Mouse (Mus musculus): ENCODE data around the gene Gm20518.

DNA sequence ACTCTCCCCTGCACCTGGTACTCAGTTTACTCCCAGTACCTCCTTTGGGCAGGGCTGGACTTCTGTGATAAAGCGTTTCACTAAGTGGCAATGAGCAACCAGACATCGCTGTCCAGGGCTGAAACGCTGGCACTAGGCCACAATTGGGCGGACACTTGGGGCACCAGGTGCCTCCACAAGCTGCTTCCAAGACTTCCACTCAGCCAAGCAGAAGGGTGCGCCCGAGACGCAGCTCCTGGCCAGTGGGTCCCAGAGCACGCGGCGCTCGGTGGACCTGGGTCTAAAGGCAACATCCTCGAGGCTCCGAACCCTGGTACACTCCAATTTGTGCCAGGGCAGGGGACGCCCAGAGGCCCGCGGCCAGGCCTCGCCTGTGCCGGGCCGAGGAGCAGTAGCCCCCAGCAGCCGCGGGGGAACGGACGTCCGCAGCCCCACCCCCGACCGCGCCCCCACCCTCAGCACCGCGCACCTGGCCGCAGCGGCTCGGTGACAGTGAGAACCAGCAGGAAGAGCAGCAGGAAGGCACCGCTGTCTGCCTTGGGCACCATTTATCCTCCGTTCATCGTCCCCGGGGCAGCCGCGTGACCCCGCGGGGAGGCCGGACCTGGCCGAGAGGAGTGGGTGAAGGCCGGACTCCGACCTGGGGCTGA, 429 bp downstream of the Gm20518 start:
- TF ChIP-seq POLR2A (IDR thresholded peaks at IDR 0.05; ENCODE audit: extremely low read depth, insufficient read depth, low read length) (0 out of 2 replicates have a peak, but pooled peaks have one; percentile 37), CTCF (IDR thresholded peaks at IDR 0.05; ENCODE audit: low read depth, low read length) (0 out of 2 replicates have a peak, but pooled peaks have one; percentile 3)
